Mouse (Mus musculus): ENCODE measurements around the gene Pdcd6ip.
"Not testable (repeated sequence)": the region's sequence is repeated elsewhere in the genome, so short reads cannot be mapped to it uniquely, and the experiment has no call there.

Gene Pdcd6ip

GRCm38 (mm10) chr9:113701441-113702160 lies 6.5 kb downstream of the Pdcd6ip start:
- DNase-seq (ENCODE audit: low spot score), result no peak

- no peak for DNase-seq (ENCODE audit: low spot score)
Observed at GRCm38 (mm10) chr9:113687461-113687860, 20.6 kb downstream of the Pdcd6ip start.

- no peak for DNase-seq (ENCODE audit: low spot score)
Observed at GRCm38 (mm10) chr9:113673721-113674120, 34.3 kb downstream of the Pdcd6ip start.

GRCm38 (mm10) chr9:113672352-113672751 lies 35.7 kb downstream of the Pdcd6ip start:
- DNase-seq (ENCODE audit: low spot score), result no peak

GRCm38 (mm10) chr9:113670857-113671106 lies 37.3 kb downstream of the Pdcd6ip start:
- no peak for DNase-seq (ENCODE audit: low spot score)

- no peak for DNase-seq (ENCODE audit: low spot score)
Observed at GRCm38 (mm10) chr9:113670105-113670856, 37.8 kb downstream of the Pdcd6ip start.

GRCm38 (mm10) chr9:113663476-113663875 lies 44.6 kb downstream of the Pdcd6ip start:
- DNase-seq (ENCODE audit: low spot score), result no peak

GRCm38 (mm10) chr9:113657837-113658236 lies 50.2 kb downstream of the Pdcd6ip start:
- DNase-seq (ENCODE audit: low spot score), result no peak

- no peak for DNase-seq (ENCODE audit: low spot score)
Observed at GRCm38 (mm10) chr9:113653571-113653970, 54.5 kb downstream of the Pdcd6ip start.

GRCm38 (mm10) chr9:113650787-113651186 lies 57.3 kb downstream of the Pdcd6ip start:
- DNase-seq (ENCODE audit: low spot score), result no peak

GRCm38 (mm10) chr9:113649211-113649610 lies 58.8 kb downstream of the Pdcd6ip start:
- DNase-seq (ENCODE audit: low spot score), result not testable (repeated sequence)

- DNase-seq (ENCODE audit: low spot score), result no peak
Observed at GRCm38 (mm10) chr9:113645837-113646169, 62.3 kb downstream of the Pdcd6ip start.

- peak; percentile 32 for DNase-seq (ENCODE audit: low spot score)
Observed at GRCm38 (mm10) chr9:113645153-113645836, 62.8 kb downstream of the Pdcd6ip start.

GRCm38 (mm10) chr9:113644701-113645100 lies 63.4 kb downstream of the Pdcd6ip start:
- no peak for DNase-seq (ENCODE audit: low spot score)

GRCm38 (mm10) chr9:113644076-113644475 lies 64.0 kb downstream of the Pdcd6ip start:
- no peak for DNase-seq (ENCODE audit: low spot score)

GRCm38 (mm10) chr9:113643669-113644068 lies 64.4 kb downstream of the Pdcd6ip start:
- DNase-seq (ENCODE audit: low spot score), result no peak

GRCm38 (mm10) chr9:113634986-113635385 lies 73.1 kb downstream of the Pdcd6ip start:
- DNase-seq (ENCODE audit: low spot score), result no peak

GRCm38 (mm10) chr9:113633168-113633744 lies 74.8 kb downstream of the Pdcd6ip start:
- no peak for DNase-seq (ENCODE audit: low spot score)

- no peak for DNase-seq (ENCODE audit: low spot score)
Observed at GRCm38 (mm10) chr9:113632350-113633043, 75.6 kb downstream of the Pdcd6ip start.

- DNase-seq (ENCODE audit: low spot score), result no peak
Observed at GRCm38 (mm10) chr9:113629632-113630031, 78.4 kb downstream of the Pdcd6ip start.

GRCm38 (mm10) chr9:113629191-113629590 lies 78.9 kb downstream of the Pdcd6ip start:
- DNase-seq (ENCODE audit: low spot score), result no peak

- DNase-seq (ENCODE audit: low spot score), result no peak
Observed at GRCm38 (mm10) chr9:113628780-113629179, 79.3 kb downstream of the Pdcd6ip start.

All from c-Kit-positive CD71-positive TER-119-positive erythroid progenitor cells, embryonic 14.5 days (primary cell).